Mouse (Mus musculus) olfactory bulb, adult 2 months (tissue): ENCODE measurements at regions not wholly inside any gene's neighbourhood (a gene's known extent, or its start where the extent isn't known, plus 50 kb on each side); places are given as distances from the start of the nearest gene placed in this dataset.

Source experiments
- H3K27ac ChIP-seq: fragments of 200-500 bp; 2 replicates; pipeline ENCODE4 v1.5.1; 2012; ENCODE audit warnings: low read depth, low read length; ENCODE audit not compliant: insufficient read depth
- H3K4me1 ChIP-seq: fragments of 200-500 bp; 2 replicates; pipeline ENCODE4 v1.6.1; 2012; ENCODE audit warnings: low read length; ENCODE audit not compliant: control insufficient read depth, insufficient read depth
- H3K4me3 ChIP-seq: fragments of 200-500 bp; 2 replicates; pipeline ENCODE4 v1.5.1; 2012; ENCODE audit warnings: mild to moderate bottlenecking, low read depth, low read length, moderate library complexity; ENCODE audit not compliant: insufficient read depth
- CTCF ChIP-seq: fragments of 200-500 bp; IDR thresholded peaks from 2 replicates; pipeline ENCODE4 v1.5.1; 2012; ENCODE audit warnings: low read depth, mild to moderate bottlenecking, low read length, moderate library complexity; ENCODE audit not compliant: insufficient read depth
- POLR2A ChIP-seq: fragments of 200-500 bp; IDR thresholded peaks from 2 replicates; pipeline ENCODE4 v1.6.1; 2012; ENCODE audit warnings: mild to moderate bottlenecking, low read depth, low read length, moderate library complexity; ENCODE audit not compliant: insufficient read depth
- WGBS: fragments of 180-500 bp; shearing (Covaris S2); methylation state at CpG from one replicate; pipeline ENCODE4 v1.1.7; 2018; 5-methylcytosine and 5-hydroxymethylcytosine counted together

DNA sequence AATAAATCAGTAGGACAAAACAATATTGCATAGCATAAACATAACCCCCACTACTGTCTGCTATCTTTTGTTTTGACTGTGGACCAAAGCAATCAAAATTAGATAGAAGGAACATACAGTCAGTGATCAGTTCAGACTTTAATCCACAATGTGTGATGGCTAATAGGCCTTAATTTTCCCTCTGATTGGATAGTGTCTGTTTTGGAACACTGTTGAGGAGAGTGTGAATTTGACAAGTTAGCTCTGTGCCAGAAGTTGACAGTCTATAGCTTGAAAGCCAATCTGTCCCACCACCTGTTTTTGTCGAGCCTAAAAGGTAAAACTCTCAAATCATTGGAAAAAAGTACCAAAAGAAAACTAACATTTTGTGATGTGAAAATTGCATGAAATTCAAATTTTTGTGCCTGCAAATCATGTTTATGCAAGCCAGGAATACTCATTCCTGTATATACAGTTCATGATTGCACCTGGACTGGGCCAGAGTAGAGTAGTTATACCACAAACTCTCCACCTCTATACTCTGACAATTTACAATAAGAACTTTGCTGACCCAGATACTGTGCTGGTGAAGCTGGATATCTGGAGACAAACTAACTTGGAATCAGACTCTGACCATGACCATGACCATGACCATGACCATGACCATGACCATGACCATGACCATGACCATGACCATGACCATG lies 50.1 kb upstream of the Ptprz1 start:
- Histone ChIP-seq H3K4me1 (no peaks in the 10 kb centered on the region), H3K4me3 (no peak overlapping the region)

More for the DNA sequence above, 50.1 kb upstream of the Ptprz1 start:
- TF ChIP-seq POLR2A: no peak
- TF ChIP-seq CTCF: no peak
- WGBS: 90% methylated on average over 1 of the region's 1 CpGs
- no peak overlapping the region for H3K27ac ChIP-seq
